Mouse (Mus musculus) forebrain, embryonic 12.5 days (tissue): ENCODE data around the gene Lipo4. TPM values are rescaled to one million over a fixed set of nuclear protein-coding genes. Genes with fewer than 3 reads are reported as not detected.
"Not testable (repeated sequence)": the region's sequence is repeated elsewhere in the genome, so short reads cannot be mapped to it uniquely, and the experiment has no call there.

Experiments used
- ATAC-seq: fragments of 200-750 bp; cut with Nextera tagmentation; 2 replicates; pipeline ENCODE4 v1.8.0; 2017; ENCODE audit warnings: moderate TSS enrichment; ENCODE audit not compliant: low FRiP score
- H3K27ac ChIP-seq: fragments of 300-500 bp; sonication (generic); 2 replicates; pipeline ENCODE4 v1.5.1; 2016; ENCODE audit warnings: mild to moderate bottlenecking
- H3K27me3 ChIP-seq: fragments of 300-500 bp; sonication (generic); 2 replicates; pipeline ENCODE4 v1.6.1; 2016; ENCODE audit warnings: mild to moderate bottlenecking
- H3K36me3 ChIP-seq: fragments of 300-500 bp; sonication (generic); replicated peaks from 2 replicates; pipeline ENCODE4 v1.6.1; 2016; ENCODE audit warnings: mild to moderate bottlenecking
- H3K4me1 ChIP-seq: fragments of 300-500 bp; sonication (generic); 2 replicates; pipeline ENCODE4 v1.6.1; 2016
- H3K4me2 ChIP-seq: fragments of 300-500 bp; sonication (generic); 2 replicates; pipeline ENCODE4 v1.6.1; 2016; ENCODE audit warnings: mild to moderate bottlenecking, moderate library complexity
- H3K4me3 ChIP-seq: fragments of 300-500 bp; sonication (generic); replicated peaks from 2 replicates; pipeline ENCODE4 v1.5.1; 2016; ENCODE audit warnings: mild to moderate bottlenecking
- H3K9ac ChIP-seq: fragments of 300-500 bp; sonication (generic); 2 replicates; pipeline ENCODE4 v1.6.1; 2016; ENCODE audit warnings: mild to moderate bottlenecking
- H3K9me3 ChIP-seq: fragments of 300-500 bp; sonication (generic); 2 replicates; pipeline ENCODE4 v1.6.1; 2016
- WGBS: fragments of 180-500 bp; shearing (Covaris S2); methylation state at CpG from one replicate; pipeline ENCODE4 v1.1.7; 2016; 5-methylcytosine and 5-hydroxymethylcytosine counted together
- polyA plus RNA-seq: library from polyadenylated mRNA; unstranded; fragments of >200 nt; fragmentation: Nextera tagmentation; extraction: Ambion mirVana; gene quantifications from 2 replicates; pipeline ENCODE4 v1.2.1, GENCODE M21; 2016

The Lipo4 gene
- not detected in 2 replicates for polyA plus RNA-seq

DNA sequence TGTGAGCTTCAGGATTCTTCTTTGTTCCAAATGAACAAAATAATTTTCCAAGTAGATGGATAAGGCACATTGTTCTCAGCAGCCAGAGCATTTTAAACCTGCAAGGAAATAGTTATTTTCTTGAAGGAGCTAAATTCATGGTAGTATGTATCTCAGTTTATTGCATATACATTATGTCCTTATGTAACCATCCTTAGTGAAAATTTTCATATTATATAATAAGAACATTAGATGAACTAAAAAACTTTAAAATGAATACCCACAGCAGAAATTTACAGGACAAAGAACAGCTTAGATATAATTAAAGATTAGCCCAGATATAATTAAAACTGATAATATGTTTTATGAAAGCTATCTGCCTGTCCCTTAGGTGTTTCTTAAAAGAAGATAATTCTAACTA lies at the start of gene Lipo4:
TSS of gene Lipo4 (minus strand) at position 101 of the 400 bp plus-strand sequence.
- H3K9ac ChIP-seq = no peak within 1 kb of the TSS
- H3K4me2 ChIP-seq = no peak within 1 kb of the TSS
- H3K4me3 ChIP-seq = no peak within 1 kb of the TSS
- no peak for ATAC-seq
- no peaks in the 10 kb centered on the region for H3K27me3 ChIP-seq
- no peaks in the 10 kb centered on the region for H3K9me3 ChIP-seq
- no peak within 1 kb of the TSS for H3K27ac ChIP-seq
- no peaks in the 10 kb centered on the region for H3K4me1 ChIP-seq
- no peaks in the 10 kb centered on the region for H3K36me3 ChIP-seq

DNA sequence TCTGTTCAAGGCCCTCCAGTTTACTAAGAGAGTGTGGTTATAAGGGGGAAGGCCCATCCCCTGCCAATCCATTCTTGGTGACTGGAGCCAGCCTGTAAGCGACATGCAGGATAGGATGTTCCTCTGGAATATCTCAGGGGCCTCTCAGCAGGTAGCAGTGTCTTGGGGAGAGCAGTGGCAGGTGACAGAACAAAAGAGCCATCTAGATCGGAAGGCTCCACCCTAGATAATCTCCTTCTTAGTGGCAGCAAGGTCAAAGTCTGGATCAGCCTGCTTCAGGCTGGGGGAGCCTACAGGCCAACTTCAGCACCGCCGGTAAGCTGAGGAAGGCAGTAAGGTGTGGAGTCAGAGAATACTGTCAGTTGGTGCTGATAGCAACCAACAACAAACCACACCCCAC lies 61.2 kb downstream of the Lipo4 start:
- not testable (repeated sequence) for H3K27me3 ChIP-seq, H3K9ac ChIP-seq, H3K9me3 ChIP-seq, H3K4me1 ChIP-seq, H3K4me3 ChIP-seq, H3K4me2 ChIP-seq, H3K36me3 ChIP-seq, ATAC-seq, H3K27ac ChIP-seq
- WGBS = 41% methylated on average over 4 of the region's 4 CpGs

DNA sequence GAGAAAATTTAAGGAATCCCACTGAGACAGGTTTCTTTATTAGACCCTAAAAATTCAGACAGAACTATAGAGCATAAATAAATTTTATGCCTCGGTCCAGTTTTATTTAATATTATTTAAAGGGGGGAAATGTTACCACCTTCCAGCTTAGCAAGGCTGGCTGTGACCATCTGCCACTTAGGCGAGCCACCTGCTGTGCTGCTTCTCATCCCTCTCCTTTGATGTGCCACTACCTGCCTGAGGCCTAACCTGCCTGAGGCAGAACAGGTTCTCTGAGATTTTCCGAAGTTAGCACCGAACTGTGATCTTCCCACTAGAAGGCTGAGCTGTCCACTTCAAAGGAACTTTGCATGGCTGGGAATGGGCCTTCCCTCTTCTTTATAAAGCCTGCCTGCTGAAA lies 63.9 kb downstream of the Lipo4 start:
- Histone ChIP-seq H3K4me2 (no peak overlapping the region), H3K4me3 (no peak overlapping the region), H3K9me3 (no peaks in the 10 kb centered on the region), H3K4me1 (no peaks in the 10 kb centered on the region), H3K27ac (no peak overlapping the region), H3K27me3 (no peaks in the 10 kb centered on the region), H3K36me3 (no peaks in the 10 kb centered on the region), H3K9ac (no peak overlapping the region)
- no peak for ATAC-seq
- 77% methylated on average over 4 of the region's 4 CpGs for WGBS

Other genes with a start within 250 kb of the Lipo4 start
- 6.2 and 7.5 TPM in 2 replicates for gene Rnls, start 125.5 kb downstream of the Lipo4 start, polyA plus RNA-seq
- gene Gm8978, start 107.5 kb upstream of the Lipo4 start, polyA plus RNA-seq = not detected in 2 replicates
- gene Lipo2, start 233.6 kb upstream of the Lipo4 start, polyA plus RNA-seq = 0.19 and 0.69 TPM in 2 replicates
- 10.5 and 11.8 TPM in 2 replicates for gene Lipo3, start 244.2 kb upstream of the Lipo4 start, polyA plus RNA-seq